Comparison of ENCODE assay signal across 13 mouse cellular contexts in genomic region chr3:18645927-18646326, GRCm38 (mm10).
DNase-seq lines count a peak whose midpoint lies in the region; ATAC-seq and TF ChIP-seq lines count a peak whose summit lies in the region.
"Had no signal": no experiment of that assay in that cellular context is flagged by ENCODE, and none has a peak within 500 bp of the region (broad histone marks: within the 10 kb centered on the region; RNA-seq: fewer than 3 reads in every experiment).

No protein-coding gene starts in this region.

- H3K4me2 ChIP-seq in midbrain, postnatal 0 days (ENCODE audit: low read depth, low read length, poor library complexity, severe bottlenecking): no peak overlapping the region

- H3K27me3 ChIP-seq in Patski: no peaks in the 10 kb centered on the region
- H3K27me3 ChIP-seq in cerebellum, adult 2 months (ENCODE audit: control insufficient read depth, insufficient read depth, low read length): no peaks in the 10 kb centered on the region; the same call in 1 of the 2 replicates
- H3K27me3 ChIP-seq in midbrain, postnatal 0 days (ENCODE audit: insufficient read depth, low read length): no peaks in the 10 kb centered on the region
- H3K27me3 ChIP-seq in limb, embryonic 10.5 days (ENCODE audit: low read depth, poor library complexity, severe bottlenecking): no peaks in the 10 kb centered on the region
- H3K27me3 ChIP-seq: megakaryocyte, embryonic 14.5 days had no signal

- H3K4me3 ChIP-seq in cerebellum, adult 2 months (replicated peaks; ENCODE audit: insufficient read depth, low read depth, low read length): no peak overlapping the region
- no peak overlapping the region for H3K4me3 ChIP-seq in midbrain, postnatal 0 days (ENCODE audit: low read depth, low read length)
- H3K4me3 ChIP-seq in limb, embryonic 10.5 days: no peak overlapping the region
- H3K4me3 ChIP-seq: layer of hippocampus, adult 2 months; megakaryocyte, embryonic 14.5 days had no signal

- POLR2A ChIA-PET in Patski (lab: Charles Lee): interaction anchor here (0.6 to 0.8 kb wide), 4 partner anchors 20 to 550 kb away, joined by 3 to 5 read pairs (median 4); no protein-coding TSS in a partner anchor

- CTCF ChIA-PET in Patski (lab: Charles Lee): interaction anchor here (1.4 to 9.9 kb wide), 3 partner anchors 12 to 80 kb away, joined by 4 to 96 read pairs (median 4); no protein-coding TSS in a partner anchor

- 69% methylated on average over 7 of the region's 7 CpGs for WGBS in cerebellum, adult 2 months
- 18% methylated on average over 7 of the region's 7 CpGs for WGBS in midbrain, postnatal 0 days
- WGBS in limb, embryonic 10.5 days: 83% methylated on average over 7 of the region's 7 CpGs

- intact Hi-C loops in left cerebral cortex, postnatal 4 days (cut with DNase I): no loop called here
- intact Hi-C loops in left cerebral cortex, postnatal 36 days (cut with DNase I): loop anchor here (10.0 kb wide), 1 partner anchor 259 kb away; no protein-coding TSS in a partner anchor

- ATAC-seq in Patski: peak; percentile 34
- ATAC-seq in midbrain, postnatal 0 days (ENCODE audit: low FRiP score): no peak
- ATAC-seq: forebrain, embryonic 16.5 days; inflammation-experienced regulatory T-cells, adult 6 months had no signal

- no peak for TF ChIP-seq POLR2A in cerebellum, adult 2 months (IDR thresholded peaks at IDR 0.05; ENCODE audit: borderline replicate concordance, insufficient read depth, low read length)

- in situ Hi-C loops in Patski (cut with MboI; ENCODE audit: low pct_unique_long_range_greater_than_20kb): no loop called here

- DNase-seq in left cerebral cortex, postnatal 4 days: peak; percentile 58
- no peak for DNase-seq in left cerebral cortex, postnatal 36 days (ENCODE audit: low spot score in 2 of 2)
- DNase-seq in Patski (ENCODE audit: low read depth, low spot score): peak; percentile 20
- DNase-seq in cerebellum, adult 2 months: peak; percentile 20 to 48
- peak; percentile 6 for DNase-seq in midbrain, postnatal 0 days (ENCODE audit: low spot score)
- no peak for DNase-seq in urinary bladder, postnatal 10 days (ENCODE audit: low spot score)
- DNase-seq in limb, embryonic 10.5 days (ENCODE audit: low spot score): no peak
- DNase-seq: lung, adult 2 months; right cerebral cortex, postnatal 25 days had no signal

- H3K9me3 ChIP-seq in midbrain, postnatal 0 days (ENCODE audit: low read length): no peaks in the 10 kb centered on the region
- H3K9me3 ChIP-seq in limb, embryonic 10.5 days (replicated peaks): no peaks in the 10 kb centered on the region

- no peak overlapping the region for H3K27ac ChIP-seq in cerebellum, adult 2 months (ENCODE audit: insufficient read depth, low read length)
- H3K27ac ChIP-seq in midbrain, postnatal 0 days (ENCODE audit: low read depth, low read length): no peak overlapping the region
- H3K27ac ChIP-seq in limb, embryonic 10.5 days: no peak overlapping the region
- H3K27ac ChIP-seq: layer of hippocampus, adult 2 months had no signal

- H3K9ac ChIP-seq in midbrain, postnatal 0 days (replicated peaks; ENCODE audit: low read length, poor library complexity, severe bottlenecking): no peak overlapping the region

- H3K36me3 ChIP-seq in midbrain, postnatal 0 days (ENCODE audit: insufficient read depth, low read length): no peaks in the 10 kb centered on the region
- no peaks in the 10 kb centered on the region for H3K36me3 ChIP-seq in limb, embryonic 10.5 days

- H3K4me1 ChIP-seq in cerebellum, adult 2 months (ENCODE audit: control insufficient read depth, insufficient read depth, low read length): 0 out of 2 replicates have a peak, but pooled peaks cover 2% of the 10 kb centered on the region
- no peaks in the 10 kb centered on the region for H3K4me1 ChIP-seq in midbrain, postnatal 0 days (ENCODE audit: insufficient read depth, low read length)
- H3K4me1 ChIP-seq in limb, embryonic 10.5 days: no peaks in the 10 kb centered on the region
- H3K4me1 ChIP-seq: megakaryocyte, embryonic 14.5 days had no signal

- no peak for TF ChIP-seq CTCF in Patski (IDR thresholded peaks at IDR 0.05)
- TF ChIP-seq CTCF in cerebellum, adult 2 months (IDR thresholded peaks at IDR 0.05; ENCODE audit: borderline replicate concordance, insufficient read depth, low read depth, low read length): no peak
- no peak for TF ChIP-seq CTCF in midbrain, postnatal 0 days (IDR thresholded peaks at IDR 0.05)

Comparison
In these comparisons a context has a peak if more than half of its experiments do, and no peak if none do; other contexts are left out.
1. DNase-seq: peak in left cerebral cortex, postnatal 4 days (single experiment), Patski (single experiment), cerebellum, adult 2 months (2 of 2) and midbrain, postnatal 0 days (single experiment); none in left cerebral cortex, postnatal 36 days (0 of 2), urinary bladder, postnatal 10 days (single experiment) and limb, embryonic 10.5 days (single experiment).